Mouse (Mus musculus) bone marrow, adult 2 months (tissue): ENCODE measurements around the gene Ssrp1.

Source experiments
- CTCF ChIP-seq: fragments of 200-500 bp; IDR thresholded peaks from 2 replicates; pipeline ENCODE4 v1.5.1; 2011; ENCODE audit warnings: low read length, control low read depth; ENCODE audit not compliant: control insufficient read depth, insufficient read depth
- POLR2A ChIP-seq: fragments of 200-500 bp; IDR thresholded peaks from 2 replicates; pipeline ENCODE4 v1.6.1; 2011; ENCODE audit warnings: low read depth, mild to moderate bottlenecking, control low read depth, low read length, borderline replicate concordance; ENCODE audit not compliant: control insufficient read depth

GRCm38 (mm10) chr2:84996376-84996775 is 40.7 kb upstream of the Ssrp1 start:
- no peak for TF ChIP-seq CTCF
- TF ChIP-seq POLR2A: no peak
